Mouse (Mus musculus) MEL (cell line): ENCODE data around the gene Ttll1. TPM values are rescaled to one million over a fixed set of nuclear protein-coding genes. Genes with fewer than 3 reads are reported as not detected.

Source experiments
- DNase-seq: peaks from one replicate; pipeline ENCODE4 v3.0.0; 2011; ENCODE audit warnings: low read depth, low spot score
- H3K27ac ChIP-seq: 2 replicates; pipeline ENCODE4 v1.5.1; 2012; ENCODE audit warnings: low read depth, mild to moderate bottlenecking, control low read depth, low read length, moderate library complexity; ENCODE audit not compliant: control insufficient read depth
- H3K27me3 ChIP-seq, 2 experiments: fragments of 150-350 bp in 1 of 2; sonication (generic) in 1 of 2; 2 replicates each; pipeline ENCODE4 v1.6.1; 2012; ENCODE audit warnings: low read length in 2 of 2, mild to moderate bottlenecking in 2 of 2, improper control_type of control experiment in 1 of 2, moderate library complexity in 1 of 2; ENCODE audit not compliant: insufficient read depth in 2 of 2, control insufficient read depth in 1 of 2
- H3K36me3 ChIP-seq, 2 experiments: 2 replicates each; pipeline ENCODE4 v1.6.1; 2012 to 2014; ENCODE audit warnings: low read length in 2 of 2, improper control_type of control experiment in 1 of 2, inconsistent platforms in 1 of 2, mild to moderate bottlenecking in 1 of 2; ENCODE audit not compliant: insufficient read depth in 2 of 2, control insufficient read depth in 1 of 2
- H3K4me1 ChIP-seq, 2 experiments: fragments of 150-350 bp in 1 of 2; sonication (generic) in 1 of 2; 2 replicates each; pipeline ENCODE4 v1.6.1; 2012; ENCODE audit warnings: low read length in 2 of 2, improper control_type of control experiment in 1 of 2, mild to moderate bottlenecking in 1 of 2; ENCODE audit not compliant: insufficient read depth in 2 of 2, control insufficient read depth in 1 of 2
- H3K4me3 ChIP-seq, 2 experiments: fragments of 150-350 bp in 1 of 2; sonication (generic) in 1 of 2; 2 replicates each; pipeline ENCODE4 v1.5.1; 2012; ENCODE audit warnings: low read depth in 2 of 2, low read length in 2 of 2, mild to moderate bottlenecking in 2 of 2, moderate library complexity in 2 of 2, control low read depth in 1 of 2, improper control_type of control experiment in 1 of 2; ENCODE audit not compliant: control insufficient read depth in 1 of 2, insufficient read depth in 1 of 2
- H3K79me2 ChIP-seq: 2 replicates; pipeline ENCODE4 v1.6.1; 2012; ENCODE audit warnings: mild to moderate bottlenecking, low read length, moderate library complexity; ENCODE audit not compliant: control insufficient read depth, poor library complexity, insufficient read depth
- H3K9ac ChIP-seq: 2 replicates; pipeline ENCODE4 v1.6.1; 2012; ENCODE audit warnings: low read depth, mild to moderate bottlenecking, control low read depth, low read length, moderate library complexity; ENCODE audit not compliant: control insufficient read depth, poor library complexity, severe bottlenecking
- H3K9me3 ChIP-seq: fragments of 150-350 bp; sonication (generic); replicated peaks from 2 replicates; pipeline ENCODE4 v1.6.1; 2012; ENCODE audit warnings: mild to moderate bottlenecking, low read length, improper control_type of control experiment, moderate library complexity; ENCODE audit not compliant: insufficient read depth
- BHLHE40 ChIP-seq: IDR thresholded peaks from 2 replicates; pipeline ENCODE4 v1.6.1; 2012; ENCODE audit warnings: low read depth, mild to moderate bottlenecking, inconsistent platforms, low read length, improper control_type of control experiment, borderline replicate concordance
- CHD1 ChIP-seq: IDR thresholded peaks from 2 replicates; pipeline ENCODE4 v1.6.1; 2012; ENCODE audit warnings: low read depth, mild to moderate bottlenecking, inconsistent platforms, low read length, improper control_type of control experiment
- CTCF ChIP-seq, 3 experiments: IDR thresholded peaks in 2 of 3; conservative IDR thresholded peaks in 1 of 3; 2 replicates each; pipeline ENCODE4 v1.5.1; 2011 to 2012; ENCODE audit warnings: low read length in 3 of 3, low read depth in 2 of 3, mild to moderate bottlenecking in 2 of 3, improper control_type of control experiment in 1 of 3, inconsistent platforms in 1 of 3, mixed read lengths in 1 of 3, moderate library complexity in 1 of 3; ENCODE audit not compliant: control insufficient read depth in 1 of 3, insufficient read depth in 1 of 3, poor library complexity in 1 of 3, severe bottlenecking in 1 of 3
- E2F4 ChIP-seq: IDR thresholded peaks from 2 replicates; pipeline ENCODE4 v1.6.1; 2011; ENCODE audit warnings: low read depth, low read length, improper control_type of control experiment, borderline replicate concordance
- ELF1 ChIP-seq: IDR thresholded peaks from 2 replicates; pipeline ENCODE4 v1.6.1; 2014; ENCODE audit warnings: low read depth, mild to moderate bottlenecking, inconsistent platforms, low read length, improper control_type of control experiment, moderate library complexity
- EP300 ChIP-seq, 2 experiments: IDR thresholded peaks; 2 replicates each; pipeline ENCODE4 v1.6.1; 2011; ENCODE audit warnings: improper control_type of control experiment in 2 of 2, low read length in 2 of 2, low read depth in 1 of 2, mild to moderate bottlenecking in 1 of 2
- ETS1 ChIP-seq: IDR thresholded peaks from 2 replicates; pipeline ENCODE4 v1.6.1; 2012; ENCODE audit warnings: low read depth, mild to moderate bottlenecking, inconsistent platforms, low read length, improper control_type of control experiment, moderate library complexity
- GABPA ChIP-seq: IDR thresholded peaks from 2 replicates; pipeline ENCODE4 v1.6.1; 2012; ENCODE audit warnings: low read depth, mild to moderate bottlenecking, inconsistent platforms, low read length, improper control_type of control experiment, moderate library complexity
- GATA1 ChIP-seq: IDR thresholded peaks from 2 replicates; pipeline ENCODE4 v1.6.1; 2011; ENCODE audit warnings: low read depth, low read length, improper control_type of control experiment
- JUND ChIP-seq: IDR thresholded peaks from 2 replicates; pipeline ENCODE4 v1.6.1; 2011; ENCODE audit warnings: low read depth, mild to moderate bottlenecking, improper control_type of control experiment, low read length
- MAFK ChIP-seq: IDR thresholded peaks from 2 replicates; pipeline ENCODE4 v1.6.1; 2011; ENCODE audit warnings: low read depth, mild to moderate bottlenecking, low read length, improper control_type of control experiment, borderline replicate concordance
- MAX ChIP-seq: IDR thresholded peaks from 2 replicates; pipeline ENCODE4 v1.6.1; 2011; ENCODE audit warnings: low read length, improper control_type of control experiment
- MAZ ChIP-seq: IDR thresholded peaks from 2 replicates; pipeline ENCODE4 v1.6.1; 2012; ENCODE audit warnings: low read depth, mild to moderate bottlenecking, inconsistent platforms, low read length, improper control_type of control experiment
- MXI1 ChIP-seq: IDR thresholded peaks from 2 replicates; pipeline ENCODE4 v1.6.1; 2011; ENCODE audit warnings: mild to moderate bottlenecking, low read depth, low read length, improper control_type of control experiment
- MYB ChIP-seq: IDR thresholded peaks from 2 replicates; pipeline ENCODE4 v1.6.1; 2011; ENCODE audit warnings: mild to moderate bottlenecking, low read depth, low read length, improper control_type of control experiment
- NRF1 ChIP-seq: IDR thresholded peaks from 2 replicates; pipeline ENCODE4 v1.6.1; 2014; ENCODE audit warnings: low read depth, mild to moderate bottlenecking, inconsistent platforms, low read length, improper control_type of control experiment, moderate library complexity; ENCODE audit not compliant: poor library complexity, insufficient read depth, severe bottlenecking
- POLR2AphosphoS2 ChIP-seq: IDR thresholded peaks from 2 replicates; pipeline ENCODE4 v1.6.1; 2011; ENCODE audit warnings: low read length, improper control_type of control experiment
- RAD21 ChIP-seq: IDR thresholded peaks from 2 replicates; pipeline ENCODE4 v1.6.1; 2011; ENCODE audit warnings: mild to moderate bottlenecking, low read depth, low read length, improper control_type of control experiment
- RCOR1 ChIP-seq: IDR thresholded peaks from 2 replicates; pipeline ENCODE4 v1.6.1; 2012; ENCODE audit warnings: low read depth, mild to moderate bottlenecking, inconsistent platforms, low read length, improper control_type of control experiment
- SIN3A ChIP-seq: IDR thresholded peaks from 2 replicates; pipeline ENCODE4 v1.6.1; 2012; ENCODE audit warnings: low read length, improper control_type of control experiment, inconsistent platforms
- TAL1 ChIP-seq: IDR thresholded peaks from 2 replicates; pipeline ENCODE4 v1.6.1; 2012; ENCODE audit warnings: mild to moderate bottlenecking, inconsistent platforms, low read length, moderate library complexity, mixed read lengths
- TBP ChIP-seq: IDR thresholded peaks from 2 replicates; pipeline ENCODE4 v1.8.0; 2011; ENCODE audit warnings: low read depth, low read length, improper control_type of control experiment
- TCF12 ChIP-seq: IDR thresholded peaks from 2 replicates; pipeline ENCODE4 v1.6.1; 2014; ENCODE audit warnings: low read depth, mild to moderate bottlenecking, inconsistent platforms, low read length, improper control_type of control experiment, moderate library complexity
- UBTF ChIP-seq: IDR thresholded peaks from 2 replicates; pipeline ENCODE4 v1.6.1; 2012; ENCODE audit warnings: low read depth, mild to moderate bottlenecking, inconsistent platforms, low read length, improper control_type of control experiment, moderate library complexity, borderline replicate concordance; ENCODE audit not compliant: insufficient read depth
- ZKSCAN1 ChIP-seq: IDR thresholded peaks from 2 replicates; pipeline ENCODE4 v1.6.1; 2012; ENCODE audit warnings: low read depth, mild to moderate bottlenecking, inconsistent platforms, low read length, improper control_type of control experiment, moderate library complexity
- ZNF384 ChIP-seq: IDR thresholded peaks from 2 replicates; pipeline ENCODE4 v1.6.1; 2012; ENCODE audit warnings: low read depth, mild to moderate bottlenecking, inconsistent platforms, low read length, improper control_type of control experiment
- polyA plus RNA-seq, 2 experiments: library from polyadenylated mRNA; stranded (reverse) in 1 of 2; unstranded in 1 of 2; fragments of >175 nt in 1 of 2; fragments of >200 nt in 1 of 2; gene quantifications; 2 replicates each; pipeline versions ENCODE4 v1.2.1 to v1.2.4; 2012; ENCODE audit warnings: low replicate concordance in 2 of 2, low read depth in 1 of 2; ENCODE audit not compliant: insufficient read length in 2 of 2, insufficient read depth in 1 of 2, missing spikeins in 1 of 2
- total RNA-seq: library from RNA; depleted of rRNA; stranded (reverse); fragments of 300-350 nt; gene quantifications from 2 replicates; pipeline ENCODE4 v1.2.3, GENCODE M21; 2012

Gene Ttll1
- total and polyA plus RNA-seq, 3 experiments = 3.4 to 14.1 TPM; not detected in 1

DNA sequence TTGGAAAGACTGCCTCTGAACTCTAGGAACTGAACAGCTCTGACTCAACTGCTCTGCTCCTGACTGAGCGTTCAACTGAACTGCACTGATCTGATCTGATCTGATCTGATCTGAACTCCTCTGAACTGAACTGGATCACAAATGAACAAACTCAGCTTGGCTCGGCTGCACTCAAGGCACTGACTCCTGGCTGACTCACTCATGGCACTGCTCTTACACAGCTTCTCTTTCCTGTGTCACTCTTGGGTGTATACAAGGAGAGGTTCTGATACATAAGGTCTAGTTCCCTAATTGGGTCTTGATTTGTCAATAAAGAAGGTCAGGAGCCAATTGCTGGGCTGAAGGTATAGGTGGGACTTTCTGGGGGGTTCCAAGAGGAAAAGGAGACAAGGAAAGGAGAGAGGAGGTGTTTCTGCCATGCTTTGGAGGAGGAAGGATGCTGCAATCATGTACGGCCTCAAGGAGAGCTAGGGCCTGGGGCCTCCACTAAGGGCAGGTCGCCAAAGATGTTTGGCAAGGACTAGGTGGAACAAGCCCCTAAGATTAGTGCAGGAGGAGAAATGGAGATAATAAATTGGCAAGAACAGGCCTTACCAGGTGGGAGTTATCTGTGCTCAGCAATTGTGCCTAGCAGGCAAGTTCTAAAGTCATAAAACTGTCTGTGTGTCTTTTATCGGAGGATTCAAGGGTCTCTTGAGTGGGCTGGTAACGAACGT lies 16.7 kb downstream of the Ttll1 start:
- peak; percentile 89 for DNase-seq
- Histone ChIP-seq H3K79me2 (no peaks in the 10 kb centered on the region), H3K9me3 (no peaks in the 10 kb centered on the region), H3K36me3 (peaks cover 0 to 25% of the 10 kb centered on the region in 2 experiments; a peak in 3 of 4 replicates), H3K4me1 (peaks cover 19 to 40% of the 10 kb centered on the region in 2 experiments), H3K4me3 (no peak overlapping the region), H3K9ac (peak overlapping the region; percentile 2; the same call in 1 of the 2 replicates), H3K27me3 (no peaks in the 10 kb centered on the region), H3K27ac (peak overlapping the region; percentile 45)
- TF ChIP-seq RCOR1 = peak; percentile 81; the same call in 1 of the 2 replicates
- peak; percentile 98 for TF ChIP-seq ETS1
- TF ChIP-seq EP300 (IDR thresholded peaks at IDR 0.05; ENCODE audit: low read depth in 1 of 2, low read length in 2 of 2) = peak; percentile 89 to 92
- peak; percentile 46 for TF ChIP-seq SIN3A
- no peak for TF ChIP-seq TBP
- peak; percentile 65 for TF ChIP-seq POLR2AphosphoS2
- TF ChIP-seq TAL1 = peak; percentile 55
- TF ChIP-seq CTCF (IDR thresholded peaks at IDR 0.05 in 2 of 3, conservative IDR thresholded peaks at IDR 0.05 in 1 of 3; ENCODE audit: control insufficient read depth in 1 of 3, insufficient read depth in 1 of 3, low read depth in 2 of 3, low read length in 3 of 3, poor library complexity in 1 of 3, severe bottlenecking in 1 of 3) = no peak
- TF ChIP-seq MAZ = no peak
- TF ChIP-seq MXI1 = peak; percentile 30; the same call in 1 of the 2 replicates
- no peak for TF ChIP-seq GABPA
- TF ChIP-seq MAX = peak; percentile 3; the same call in 1 of the 2 replicates
- TF ChIP-seq MAFK = peak; percentile 56; the same call in 1 of the 2 replicates
- TF ChIP-seq ZNF384 = no peak
- TF ChIP-seq UBTF = no peak
- TF ChIP-seq ELF1 = 0 out of 2 replicates have a peak, but pooled peaks have one; percentile 33
- no peak for TF ChIP-seq ZKSCAN1
- no peak for TF ChIP-seq BHLHE40
- no peak for TF ChIP-seq E2F4
- TF ChIP-seq MYB = peak; percentile 71
- TF ChIP-seq RAD21 = no peak
- TF ChIP-seq JUND = no peak
- TF ChIP-seq CHD1 = no peak
- TF ChIP-seq GATA1 = peak; percentile 88
- peak; percentile 94 for TF ChIP-seq TCF12
- TF ChIP-seq NRF1 = no peak
